Mouse (Mus musculus): Measurements from ENCODE around the gene Ccdc88b.
"Not testable (repeated sequence)": the region's sequence is repeated elsewhere in the genome, so short reads cannot be mapped to it uniquely, and the experiment has no call there.

Ccdc88b gene

GRCm38 (mm10) chr19:6858031-6858430, at the start of gene Ccdc88b:
Gene Ccdc88b (minus strand): TSS chr19:6858211.
- DNase-seq (ENCODE audit: low spot score) = no peak

GRCm38 (mm10) chr19:6907094-6907493, 49.1 kb upstream of the Ccdc88b start:
- DNase-seq (ENCODE audit: low spot score) = no peak

GRCm38 (mm10) chr19:6906199-6906598, 48.2 kb upstream of the Ccdc88b start:
- DNase-seq (ENCODE audit: low spot score) = no peak

- DNase-seq (ENCODE audit: low spot score) = no peak
These were observed 47.6 kb upstream of the Ccdc88b start for GRCm38 (mm10) chr19:6905498-6906159.

- DNase-seq (ENCODE audit: low spot score) = no peak
These were observed 46.8 kb upstream of the Ccdc88b start for GRCm38 (mm10) chr19:6904846-6905245.

GRCm38 (mm10) chr19:6903031-6903430, 45.0 kb upstream of the Ccdc88b start:
- no peak for DNase-seq (ENCODE audit: low spot score)

GRCm38 (mm10) chr19:6899641-6900040, 41.6 kb upstream of the Ccdc88b start:
- no peak for DNase-seq (ENCODE audit: low spot score)

GRCm38 (mm10) chr19:6895608-6896305, 37.7 kb upstream of the Ccdc88b start:
- DNase-seq (ENCODE audit: low spot score) = not testable (repeated sequence)

GRCm38 (mm10) chr19:6893731-6894451, 35.9 kb upstream of the Ccdc88b start:
- DNase-seq (ENCODE audit: low spot score) = no peak

- no peak for DNase-seq (ENCODE audit: low spot score)
These were observed 34.5 kb upstream of the Ccdc88b start for GRCm38 (mm10) chr19:6892512-6892911.

GRCm38 (mm10) chr19:6877965-6878364, 20.0 kb upstream of the Ccdc88b start:
- DNase-seq (ENCODE audit: low spot score) = no peak

- no peak for DNase-seq (ENCODE audit: low spot score)
These were observed 18.8 kb upstream of the Ccdc88b start for GRCm38 (mm10) chr19:6876799-6877198.

- DNase-seq (ENCODE audit: low spot score) = no peak
These were observed 17.8 kb upstream of the Ccdc88b start for GRCm38 (mm10) chr19:6875834-6876233.

- no peak for DNase-seq (ENCODE audit: low spot score)
These were observed 16.2 kb upstream of the Ccdc88b start for GRCm38 (mm10) chr19:6874257-6874656.

GRCm38 (mm10) chr19:6872701-6873100, 14.7 kb upstream of the Ccdc88b start:
- DNase-seq (ENCODE audit: low spot score) = no peak

GRCm38 (mm10) chr19:6871574-6872271, 13.7 kb upstream of the Ccdc88b start:
- no peak for DNase-seq (ENCODE audit: low spot score)

GRCm38 (mm10) chr19:6869355-6869754, 11.3 kb upstream of the Ccdc88b start:
- no peak for DNase-seq (ENCODE audit: low spot score)

GRCm38 (mm10) chr19:6861451-6861850, 3.4 kb upstream of the Ccdc88b start:
- no peak for DNase-seq (ENCODE audit: low spot score)

GRCm38 (mm10) chr19:6860706-6861105, 2.7 kb upstream of the Ccdc88b start:
- DNase-seq (ENCODE audit: low spot score) = no peak

- no peak for DNase-seq (ENCODE audit: low spot score)
These were observed 2.0 kb upstream of the Ccdc88b start for GRCm38 (mm10) chr19:6859971-6860370.

- no peak for DNase-seq (ENCODE audit: low spot score)
These were observed 1.1 kb upstream of the Ccdc88b start for GRCm38 (mm10) chr19:6859032-6859651.
